Mouse (Mus musculus): ENCODE data around the gene Ccdc69.

DNA sequence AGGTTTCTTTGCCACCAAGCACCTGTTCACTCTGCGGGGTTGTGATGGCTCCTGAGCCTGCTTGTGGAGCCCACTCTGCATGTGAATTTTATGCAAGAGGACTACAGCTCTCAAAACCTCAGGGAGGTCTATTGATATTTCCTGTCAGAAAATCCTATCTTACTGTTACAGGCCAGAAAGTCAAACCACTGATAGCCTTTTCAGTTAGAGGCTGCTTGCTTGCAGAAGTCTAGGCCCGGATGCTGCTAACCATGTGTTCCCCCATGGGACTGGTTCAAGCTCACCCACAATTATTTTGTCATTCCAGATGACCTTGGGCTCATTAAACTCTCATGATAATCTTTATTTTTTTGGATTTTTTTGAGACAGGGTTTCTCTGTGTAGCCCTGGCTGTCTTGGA is 39.1 kb upstream of the Ccdc69 start:
- TF ChIP-seq CTCF (IDR thresholded peaks at IDR 0.05; ENCODE audit: low read depth) (no peak), EP300 (optimal IDR thresholded peaks at IDR 0.05) (no peak)
